Mouse (Mus musculus) heart, embryonic 11.5 days (tissue): ENCODE results near the gene Trmt112. TPM values are rescaled to one million over a fixed set of nuclear protein-coding genes. Genes with fewer than 3 reads are reported as not detected.
A peak's percentile ranks its signal among the peaks of the same experiment; 100 is the strongest.

Source experiments
- ATAC-seq: fragments of 200-750 bp; cut with Nextera tagmentation; replicated peaks from 2 replicates; pipeline ENCODE4 v1.8.0; 2017; ENCODE audit warnings: moderate library complexity; ENCODE audit not compliant: insufficient number of reproducible peaks, low FRiP score, low TSS enrichment
- H3K27ac ChIP-seq: fragments of 300-500 bp; sonication (generic); 2 replicates; pipeline ENCODE4 v1.5.1; 2014; ENCODE audit warnings: mild to moderate bottlenecking, low read depth, low read length
- H3K27me3 ChIP-seq: fragments of 300-500 bp; sonication (generic); 2 replicates; pipeline ENCODE4 v1.6.1; 2014; ENCODE audit warnings: mild to moderate bottlenecking, low read length, mixed read lengths; ENCODE audit not compliant: control insufficient read depth, insufficient read depth
- H3K36me3 ChIP-seq: fragments of 300-500 bp; sonication (generic); 2 replicates; pipeline ENCODE4 v1.6.1; 2014; ENCODE audit warnings: mild to moderate bottlenecking, low read length, moderate library complexity, mixed read lengths; ENCODE audit not compliant: control insufficient read depth, insufficient read depth
- H3K4me1 ChIP-seq: fragments of 300-500 bp; sonication (generic); 2 replicates; pipeline ENCODE4 v1.6.1; 2014; ENCODE audit warnings: low read length; ENCODE audit not compliant: control insufficient read depth, insufficient read depth
- H3K4me2 ChIP-seq: fragments of 300-500 bp; sonication (generic); 2 replicates; pipeline ENCODE4 v1.6.1; 2014; ENCODE audit warnings: mild to moderate bottlenecking, moderate library complexity
- H3K4me3 ChIP-seq: fragments of 300-500 bp; sonication (generic); 2 replicates; pipeline ENCODE4 v1.5.1; 2014; ENCODE audit warnings: low read depth, low read length
- H3K9ac ChIP-seq: fragments of 300-500 bp; sonication (generic); 2 replicates; pipeline ENCODE4 v1.6.1; 2014; ENCODE audit warnings: mild to moderate bottlenecking, low read depth, low read length, moderate library complexity
- H3K9me3 ChIP-seq: fragments of 300-500 bp; sonication (generic); replicated peaks from 2 replicates; pipeline ENCODE4 v1.6.1; 2016; ENCODE audit warnings: low read length; ENCODE audit not compliant: control insufficient read depth
- WGBS: fragments of 180-500 bp; shearing (Covaris S2); extraction: QIAGEN DNeasy Blood & Tissue Kit; methylation state at CpG from one replicate; pipeline ENCODE4 v1.1.7; 2014; ENCODE audit not compliant: insufficient replicate concordance; 5-methylcytosine and 5-hydroxymethylcytosine counted together
- polyA plus RNA-seq: library from polyadenylated mRNA; unstranded; fragments of >200 nt; fragmentation: Nextera tagmentation; extraction: Ambion mirVana; gene quantifications from 2 replicates; pipeline ENCODE4 v1.2.1, GENCODE M21; 2014

Trmt112 gene
- polyA plus RNA-seq, 1 experiment from 2014 or later = 97.8 TPM

DNA sequence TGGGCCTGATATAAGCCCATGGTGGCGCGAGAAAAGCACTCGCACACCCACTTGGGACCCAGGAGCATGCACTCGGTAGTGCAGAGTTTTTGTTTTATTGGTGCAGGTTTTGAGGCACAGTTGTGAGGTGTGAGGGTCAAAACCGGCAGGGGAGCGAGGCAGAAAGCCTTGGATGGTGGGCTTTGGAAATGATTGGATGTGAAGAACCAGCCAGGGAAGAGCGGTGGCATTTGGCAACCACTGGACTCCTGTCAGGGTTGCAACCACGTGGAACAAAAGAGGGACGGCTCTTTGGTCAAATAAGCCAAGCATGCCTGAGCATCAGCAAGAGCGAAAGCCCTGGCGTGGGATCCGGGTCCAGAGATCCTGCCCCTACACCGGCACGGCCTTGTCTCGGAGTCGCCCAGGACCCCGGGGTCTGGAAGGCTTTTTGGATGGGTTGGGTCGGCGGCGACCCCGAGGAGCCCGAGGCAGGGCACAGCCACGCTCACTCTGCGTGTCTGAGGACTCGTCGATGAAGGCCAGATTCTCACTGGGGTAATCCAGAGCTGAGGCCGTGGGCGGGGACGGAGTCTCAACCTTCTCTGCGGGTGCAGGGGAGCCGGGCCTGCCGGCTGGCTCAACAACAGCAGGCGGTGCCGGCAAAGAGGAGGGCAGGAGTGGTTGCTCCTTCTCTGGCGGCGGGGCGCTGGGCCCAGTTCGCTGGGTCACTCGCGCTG lies 16.3 kb downstream of the Trmt112 start:
- H3K27me3 ChIP-seq = peaks cover 64% of the 10 kb centered on the region
- peaks cover 15% of the 10 kb centered on the region for H3K4me1 ChIP-seq
- H3K27ac ChIP-seq = no peak overlapping the region
- H3K9ac ChIP-seq = 0 out of 2 replicates have a peak overlapping the region, but pooled peaks have one; percentile 5
- no peaks in the 10 kb centered on the region for H3K36me3 ChIP-seq
- ATAC-seq = no peak
- 9% methylated on average over 39 of the region's 40 CpGs for WGBS
- H3K4me3 ChIP-seq = peak overlapping the region; percentile 25; the same call in 1 of the 2 replicates
- H3K9me3 ChIP-seq = no peaks in the 10 kb centered on the region
- H3K4me2 ChIP-seq = peak overlapping the region; percentile 56

DNA sequence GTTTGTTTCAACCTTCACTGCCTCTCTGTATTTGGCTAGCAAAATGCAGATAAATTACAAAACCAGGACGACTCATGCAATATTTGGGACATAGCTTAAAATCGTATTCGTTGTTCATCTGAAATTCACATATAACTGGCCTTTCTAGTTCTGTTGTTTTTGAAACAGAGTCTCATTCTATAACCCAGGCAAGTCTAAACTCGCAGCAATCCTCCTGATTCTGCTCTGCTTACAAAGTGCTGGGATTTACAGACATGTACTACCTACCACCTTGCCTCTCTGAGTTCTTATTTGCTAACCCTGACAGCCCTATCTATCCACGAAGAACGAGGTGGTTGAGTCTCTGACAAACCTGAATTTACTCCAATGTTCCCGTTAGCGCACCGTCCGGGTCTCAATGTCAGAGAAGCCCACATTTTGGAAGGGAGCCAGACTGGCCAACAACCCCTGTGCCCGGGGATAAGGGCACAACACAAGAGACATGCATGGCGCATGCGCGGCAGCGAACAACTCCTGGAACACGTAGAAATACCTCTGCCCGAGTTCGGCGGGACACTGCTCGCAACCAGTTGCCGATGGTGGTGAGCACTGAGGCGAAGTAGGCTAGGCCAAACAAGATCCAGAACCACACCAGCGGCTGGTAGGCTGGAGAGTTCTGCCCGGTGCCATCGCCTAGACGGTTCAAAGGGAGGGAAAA lies 17.2 kb downstream of the Trmt112 start:
- peaks cover 72% of the 10 kb centered on the region for H3K27me3 ChIP-seq
- no peak overlapping the region for H3K27ac ChIP-seq
- H3K4me2 ChIP-seq = peak overlapping the region; percentile 55
- no peak overlapping the region for H3K9ac ChIP-seq
- H3K9me3 ChIP-seq = no peaks in the 10 kb centered on the region
- no peak for ATAC-seq
- H3K4me1 ChIP-seq = peaks cover 14% of the 10 kb centered on the region; the same call in 1 of the 2 replicates
- peak overlapping the region; percentile 18; the same call in 1 of the 2 replicates for H3K4me3 ChIP-seq
- WGBS = 10% methylated on average over 26 of the region's 26 CpGs
- no peaks in the 10 kb centered on the region for H3K36me3 ChIP-seq

DNA sequence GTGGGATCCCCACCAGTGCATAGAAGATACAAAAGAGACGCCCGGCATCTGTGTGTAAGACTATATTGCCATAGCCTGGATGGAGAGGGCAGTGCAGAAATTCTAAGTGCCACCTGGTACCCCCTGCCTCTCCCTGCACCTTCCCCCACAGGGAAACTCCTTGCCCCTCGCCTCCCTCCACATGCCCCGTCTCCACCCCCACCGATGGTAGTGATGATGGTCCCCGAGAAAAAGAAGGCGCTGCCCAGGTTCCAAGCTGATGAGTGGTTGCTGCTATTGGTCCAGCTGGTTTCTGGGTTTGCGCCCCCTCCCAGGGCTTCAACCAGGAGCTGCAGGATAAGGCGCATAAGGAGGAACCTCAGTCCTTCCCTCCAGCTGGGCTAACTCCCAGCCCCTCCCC lies 18.6 kb downstream of the Trmt112 start:
- H3K4me3 ChIP-seq = no peak overlapping the region
- ATAC-seq = no peak
- no peaks in the 10 kb centered on the region for H3K36me3 ChIP-seq
- peaks cover 85% of the 10 kb centered on the region for H3K27me3 ChIP-seq
- peaks cover 7% of the 10 kb centered on the region; the same call in 1 of the 2 replicates for H3K4me1 ChIP-seq
- H3K4me2 ChIP-seq = no peak overlapping the region
- H3K9ac ChIP-seq = no peak overlapping the region
- WGBS = 18% methylated on average over 9 of the region's 9 CpGs
- no peak overlapping the region for H3K27ac ChIP-seq
- no peaks in the 10 kb centered on the region for H3K9me3 ChIP-seq

DNA sequence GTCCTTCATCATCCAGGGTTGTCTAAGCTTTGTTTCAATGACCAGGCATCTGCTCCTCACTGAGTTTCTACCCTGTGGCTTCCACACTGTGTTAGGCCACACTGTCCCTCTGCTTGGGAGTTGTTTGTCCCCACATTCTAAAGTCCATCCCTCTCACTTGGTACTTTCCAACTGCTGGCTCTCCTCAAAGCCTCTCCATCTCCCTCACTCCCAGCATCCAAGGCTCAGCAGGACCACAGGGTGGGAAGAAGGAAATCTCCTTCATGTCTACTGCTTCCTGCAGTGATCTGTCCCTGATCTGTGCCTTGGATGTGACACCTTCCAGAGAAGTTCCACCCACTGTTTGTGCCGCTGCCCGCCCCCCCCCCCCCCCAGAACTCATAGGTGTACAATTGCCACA lies 21.5 kb downstream of the Trmt112 start:
- H3K4me2 ChIP-seq = no peak overlapping the region
- ATAC-seq = no peak
- H3K9ac ChIP-seq = no peak overlapping the region
- peaks cover 88% of the 10 kb centered on the region for H3K27me3 ChIP-seq
- WGBS = 0% methylated on average over 1 of the region's 2 CpGs
- peaks cover 8% of the 10 kb centered on the region for H3K4me1 ChIP-seq
- no peaks in the 10 kb centered on the region for H3K36me3 ChIP-seq
- H3K27ac ChIP-seq = no peak overlapping the region
- no peaks in the 10 kb centered on the region for H3K9me3 ChIP-seq
- no peak overlapping the region for H3K4me3 ChIP-seq

DNA sequence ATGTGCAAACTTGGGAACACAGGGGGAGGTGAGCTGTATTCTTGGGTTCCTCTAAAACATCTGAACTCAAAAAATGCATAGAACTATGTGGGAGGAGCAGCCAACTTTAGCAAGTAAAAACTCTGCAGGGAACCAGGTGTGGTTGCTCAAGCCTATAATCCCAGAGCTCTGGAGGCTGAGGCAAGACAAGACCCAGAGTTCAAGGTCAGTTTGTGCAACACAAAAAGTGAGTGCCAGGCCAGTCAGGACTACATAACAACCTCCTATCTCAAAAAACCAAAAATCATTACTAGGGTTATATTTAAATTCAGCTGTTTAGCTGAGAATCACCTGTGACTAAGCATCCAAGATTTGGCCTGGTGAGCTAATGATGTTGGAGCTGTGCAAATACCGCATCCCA lies 22.5 kb downstream of the Trmt112 start:
- H3K4me3 ChIP-seq = no peak overlapping the region
- ATAC-seq = no peak
- H3K27me3 ChIP-seq = peaks cover 81% of the 10 kb centered on the region
- no peak overlapping the region for H3K9ac ChIP-seq
- WGBS = 50% methylated on average over 1 of the region's 1 CpGs
- no peak overlapping the region for H3K4me2 ChIP-seq
- peaks cover 8% of the 10 kb centered on the region for H3K4me1 ChIP-seq
- no peaks in the 10 kb centered on the region for H3K36me3 ChIP-seq
- H3K9me3 ChIP-seq = no peaks in the 10 kb centered on the region
- no peak overlapping the region for H3K27ac ChIP-seq

DNA sequence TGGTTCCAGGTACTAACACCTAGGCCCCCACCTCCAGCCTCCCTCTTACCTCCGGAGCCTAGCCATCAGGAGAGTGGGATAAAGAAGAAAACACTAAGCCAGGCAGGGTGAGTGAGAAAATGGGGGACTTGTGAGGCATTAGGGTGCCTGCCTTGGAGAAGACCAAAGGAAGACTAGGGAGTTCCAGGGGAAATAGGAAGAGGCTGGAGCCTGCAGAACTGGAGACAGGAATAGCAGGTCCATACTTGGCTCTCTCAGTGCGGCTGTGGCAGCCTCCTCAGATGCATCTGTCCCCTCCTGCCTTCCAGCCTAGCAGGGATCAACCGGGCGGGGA lies 23.6 kb downstream of the Trmt112 start:
- Histone ChIP-seq H3K9me3 (no peaks in the 10 kb centered on the region), H3K27ac (no peak overlapping the region), H3K27me3 (peaks cover 71% of the 10 kb centered on the region), H3K36me3 (no peaks in the 10 kb centered on the region), H3K4me3 (peak overlapping the region; percentile 43; the same call in 1 of the 2 replicates), H3K4me2 (peak overlapping the region; percentile 69), H3K4me1 (peaks cover 8% of the 10 kb centered on the region), H3K9ac (no peak overlapping the region)
- ATAC-seq = no peak
- 12% methylated on average over 4 of the region's 4 CpGs for WGBS

DNA sequence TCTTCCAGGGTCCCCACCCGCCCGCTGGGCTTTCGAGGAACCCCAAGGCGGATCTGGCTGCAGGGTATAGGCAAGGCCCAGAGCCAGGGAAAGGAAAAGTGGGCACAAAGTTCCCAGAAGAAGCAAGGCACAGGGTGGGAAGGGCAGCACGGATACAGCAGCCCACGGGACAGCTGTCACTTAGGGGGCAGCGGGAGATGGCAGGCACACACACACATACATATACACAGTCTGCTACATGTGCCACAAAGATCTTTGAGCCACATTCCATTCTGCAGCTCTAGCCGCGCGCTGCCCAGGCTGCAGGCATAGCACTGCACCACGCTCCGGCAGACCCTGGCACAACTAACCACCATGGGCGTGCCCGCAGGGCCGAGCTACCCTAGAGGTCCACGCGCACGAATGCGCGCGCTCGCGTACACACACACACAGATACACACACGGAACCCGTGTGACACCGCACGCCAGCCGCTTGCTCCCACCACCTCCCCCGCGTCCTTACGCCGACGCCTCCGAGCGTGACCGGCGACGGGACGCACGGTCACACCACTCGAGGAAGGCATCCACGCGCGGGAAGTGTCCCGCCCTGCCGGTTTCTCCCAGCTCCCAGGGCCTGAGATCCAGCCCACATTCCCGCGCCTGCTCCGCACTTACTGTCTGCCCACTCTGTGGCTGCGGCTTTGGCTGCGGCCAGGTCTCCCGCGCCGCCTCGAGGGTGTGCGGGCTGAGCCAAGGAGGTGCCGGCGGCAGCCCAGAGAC lies 24.1 kb downstream of the Trmt112 start:
- 5% methylated on average over 58 of the region's 58 CpGs for WGBS
- H3K27ac ChIP-seq = no peak overlapping the region
- H3K9ac ChIP-seq = peak overlapping the region; percentile 52
- H3K4me1 ChIP-seq = peaks cover 8% of the 10 kb centered on the region
- no peaks in the 10 kb centered on the region for H3K36me3 ChIP-seq
- peak overlapping the region; percentile 43 for H3K4me3 ChIP-seq
- peaks cover 67% of the 10 kb centered on the region for H3K27me3 ChIP-seq
- H3K9me3 ChIP-seq = no peaks in the 10 kb centered on the region
- no peak for ATAC-seq
- peak overlapping the region; percentile 69 for H3K4me2 ChIP-seq

DNA sequence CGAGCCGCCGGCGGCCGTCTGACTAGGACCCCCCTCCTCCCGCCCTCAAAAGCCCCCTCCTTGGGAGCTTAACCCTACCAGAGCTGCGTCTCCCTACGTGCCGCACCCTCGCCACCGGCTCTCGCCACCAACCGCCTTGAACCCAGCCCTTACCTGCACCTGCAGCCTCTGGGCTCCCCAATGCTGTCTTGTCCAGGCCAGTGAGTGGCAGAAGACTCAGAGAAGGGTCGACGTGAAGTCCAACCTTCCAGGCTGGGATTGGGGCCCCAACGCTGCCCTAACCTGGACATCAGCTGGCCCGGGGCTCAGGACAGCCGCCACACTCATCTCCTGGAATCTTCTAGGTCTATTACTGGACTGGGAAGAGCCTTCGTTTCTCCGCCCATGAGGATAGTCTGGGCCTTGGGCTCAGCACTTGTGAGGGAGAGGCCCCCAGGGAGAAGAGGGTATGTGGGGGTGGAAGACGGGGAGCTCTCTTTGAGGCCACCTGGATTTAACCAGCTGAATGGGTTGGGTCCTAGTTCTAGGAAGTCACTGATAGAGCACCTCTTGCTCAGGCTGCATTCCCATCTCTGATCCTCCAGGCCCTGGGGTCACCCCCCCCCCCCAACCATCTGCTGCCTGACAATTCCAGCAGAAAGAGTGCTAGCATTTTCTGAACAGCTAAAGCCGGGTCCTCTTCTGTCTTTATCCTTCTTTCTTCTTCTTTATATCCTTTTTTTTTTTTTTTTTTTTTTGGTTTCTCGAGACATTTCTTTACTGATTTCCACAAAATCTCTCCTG lies 24.9 kb downstream of the Trmt112 start, which contains the start of gene Kcnk4:
Gene Kcnk4, minus strand, starts transcription at position 321 of the 783 bp plus-strand sequence.
- Histone ChIP-seq H3K27ac (no peak within 1 kb of the TSS), H3K4me2 (peak within 1 kb of the TSS; percentile 69), H3K4me1 (peaks cover 8% of the 10 kb centered on the region), H3K9ac (peak within 1 kb of the TSS; percentile 52), H3K36me3 (no peaks in the 10 kb centered on the region), H3K27me3 (peaks cover 62% of the 10 kb centered on the region), H3K9me3 (no peaks in the 10 kb centered on the region), H3K4me3 (peak within 1 kb of the TSS; percentile 43)
- ATAC-seq = no peak
- 15% methylated on average over 21 of the region's 23 CpGs for WGBS
